Mouse (Mus musculus): Measurements from ENCODE around the gene Crocc. TPM values are rescaled to one million over a fixed set of nuclear protein-coding genes. Genes with fewer than 3 reads are reported as not detected.

The Crocc gene
- polyA plus RNA-seq, 1 experiment from 2014 or later: 14.3 TPM

GRCm38 (mm10) chr4:141059616-141060425 lies 529 bp downstream of the Crocc start:
- peak overlapping the region; percentile 62 for H3K4me3 ChIP-seq (ENCODE audit: low read depth, low read length)
- ATAC-seq (replicated peaks; ENCODE audit: low FRiP score): no peak
- no peak for DNase-seq (ENCODE audit: low spot score)
- no peaks in the 10 kb centered on the region for H3K9me3 ChIP-seq (ENCODE audit: control insufficient read depth, low read length)
- H3K4me2 ChIP-seq (ENCODE audit: low read depth, low read length, severe bottlenecking): peak overlapping the region; percentile 80
- no peaks in the 10 kb centered on the region for H3K27me3 ChIP-seq (ENCODE audit: control insufficient read depth, insufficient read depth, low read length)
- H3K9ac ChIP-seq (ENCODE audit: low read length): peak overlapping the region; percentile 82
- H3K4me1 ChIP-seq (replicated peaks; ENCODE audit: control insufficient read depth, insufficient read depth, low read length): 0 out of 2 replicates have a peak, but pooled peaks cover 4% of the 10 kb centered on the region
- no peaks in the 10 kb centered on the region for H3K36me3 ChIP-seq (ENCODE audit: control insufficient read depth, insufficient read depth, low read length)
- WGBS: 3% methylated on average over 32 of the region's 32 CpGs
- H3K27ac ChIP-seq (ENCODE audit: low read depth, low read length): peak overlapping the region; percentile 64

- H3K9ac ChIP-seq (ENCODE audit: low read length): no peak overlapping the region
- H3K27me3 ChIP-seq (ENCODE audit: control insufficient read depth, insufficient read depth, low read length): no peaks in the 10 kb centered on the region
- 83% methylated on average over 9 of the region's 9 CpGs for WGBS
- no peaks in the 10 kb centered on the region for H3K36me3 ChIP-seq (ENCODE audit: control insufficient read depth, insufficient read depth, low read length)
- ATAC-seq (replicated peaks; ENCODE audit: low FRiP score) (no peak), DNase-seq (ENCODE audit: low spot score) (peak; percentile 51)
- H3K4me1 ChIP-seq (replicated peaks; ENCODE audit: control insufficient read depth, insufficient read depth, low read length): peaks cover 9% of the 10 kb centered on the region
- no peak overlapping the region for H3K4me2 ChIP-seq (ENCODE audit: low read depth, low read length, severe bottlenecking)
- no peaks in the 10 kb centered on the region for H3K9me3 ChIP-seq (ENCODE audit: control insufficient read depth, low read length)
- no peak overlapping the region for H3K4me3 ChIP-seq (ENCODE audit: low read depth, low read length)
- no peak overlapping the region for H3K27ac ChIP-seq (ENCODE audit: low read depth, low read length)
Measured at GRCm38 (mm10) chr4:141058835-141059234, 1.5 kb downstream of the Crocc start.

GRCm38 (mm10) chr4:141056970-141057369 lies 3.4 kb downstream of the Crocc start:
- Histone ChIP-seq H3K36me3 (ENCODE audit: control insufficient read depth, insufficient read depth, low read length) (no peaks in the 10 kb centered on the region), H3K9ac (ENCODE audit: low read length) (no peak overlapping the region), H3K4me1 (replicated peaks; ENCODE audit: control insufficient read depth, insufficient read depth, low read length) (peaks cover 28% of the 10 kb centered on the region), H3K4me3 (ENCODE audit: low read depth, low read length) (no peak overlapping the region), H3K27me3 (ENCODE audit: control insufficient read depth, insufficient read depth, low read length) (no peaks in the 10 kb centered on the region), H3K9me3 (ENCODE audit: control insufficient read depth, low read length) (no peaks in the 10 kb centered on the region), H3K4me2 (ENCODE audit: low read depth, low read length, severe bottlenecking) (no peak overlapping the region), H3K27ac (ENCODE audit: low read depth, low read length) (no peak overlapping the region)
- no peak for DNase-seq (ENCODE audit: low spot score)
- 89% methylated on average over 10 of the region's 10 CpGs for WGBS
- no peak for ATAC-seq (replicated peaks; ENCODE audit: low FRiP score)

- Histone ChIP-seq H3K36me3 (ENCODE audit: control insufficient read depth, insufficient read depth, low read length) (no peaks in the 10 kb centered on the region), H3K4me2 (ENCODE audit: low read depth, low read length, severe bottlenecking) (peak overlapping the region; percentile 33), H3K27me3 (ENCODE audit: control insufficient read depth, insufficient read depth, low read length) (no peaks in the 10 kb centered on the region), H3K4me3 (ENCODE audit: low read depth, low read length) (0 out of 2 replicates have a peak overlapping the region, but pooled peaks have one; percentile 0), H3K9me3 (ENCODE audit: control insufficient read depth, low read length) (no peaks in the 10 kb centered on the region), H3K4me1 (replicated peaks; ENCODE audit: control insufficient read depth, insufficient read depth, low read length) (peaks cover 47% of the 10 kb centered on the region), H3K27ac (ENCODE audit: low read depth, low read length) (peak overlapping the region; percentile 79), H3K9ac (ENCODE audit: low read length) (peak overlapping the region; percentile 47)
- DNase-seq (ENCODE audit: low spot score) (peak; percentile 77), ATAC-seq (replicated peaks; ENCODE audit: low FRiP score) (peak; percentile 63)
- 6% methylated on average over 17 of the region's 17 CpGs for WGBS
Measured at GRCm38 (mm10) chr4:141053568-141054161, 6.7 kb downstream of the Crocc start.

GRCm38 (mm10) chr4:141053138-141053537 lies 7.2 kb downstream of the Crocc start:
- WGBS: 19% methylated on average over 8 of the region's 8 CpGs
- Histone ChIP-seq H3K4me2 (ENCODE audit: low read depth, low read length, severe bottlenecking) (peak overlapping the region; percentile 33; the same call in 1 of the 2 replicates), H3K4me1 (replicated peaks; ENCODE audit: control insufficient read depth, insufficient read depth, low read length) (peaks cover 52% of the 10 kb centered on the region), H3K9me3 (ENCODE audit: control insufficient read depth, low read length) (no peaks in the 10 kb centered on the region), H3K27me3 (ENCODE audit: control insufficient read depth, insufficient read depth, low read length) (no peaks in the 10 kb centered on the region), H3K27ac (ENCODE audit: low read depth, low read length) (peak overlapping the region; percentile 79), H3K4me3 (ENCODE audit: low read depth, low read length) (peak overlapping the region; percentile 10; the same call in 1 of the 2 replicates), H3K36me3 (ENCODE audit: control insufficient read depth, insufficient read depth, low read length) (no peaks in the 10 kb centered on the region), H3K9ac (ENCODE audit: low read length) (peak overlapping the region; percentile 47)
- no peak for ATAC-seq (replicated peaks; ENCODE audit: low FRiP score)
- DNase-seq (ENCODE audit: low spot score): no peak

GRCm38 (mm10) chr4:141052442-141052841 lies 7.9 kb downstream of the Crocc start:
- no peak overlapping the region for H3K4me3 ChIP-seq (ENCODE audit: low read depth, low read length)
- peak overlapping the region; percentile 79 for H3K27ac ChIP-seq (ENCODE audit: low read depth, low read length)
- no peaks in the 10 kb centered on the region for H3K27me3 ChIP-seq (ENCODE audit: control insufficient read depth, insufficient read depth, low read length)
- DNase-seq (ENCODE audit: low spot score): no peak
- H3K4me2 ChIP-seq (ENCODE audit: low read depth, low read length, severe bottlenecking): peak overlapping the region; percentile 0; the same call in 1 of the 2 replicates
- H3K4me1 ChIP-seq (replicated peaks; ENCODE audit: control insufficient read depth, insufficient read depth, low read length): peaks cover 52% of the 10 kb centered on the region
- no peaks in the 10 kb centered on the region for H3K36me3 ChIP-seq (ENCODE audit: control insufficient read depth, insufficient read depth, low read length)
- WGBS: 80% methylated on average over 12 of the region's 12 CpGs
- ATAC-seq (replicated peaks; ENCODE audit: low FRiP score): no peak
- peak overlapping the region; percentile 47; the same call in 1 of the 2 replicates for H3K9ac ChIP-seq (ENCODE audit: low read length)
- no peaks in the 10 kb centered on the region for H3K9me3 ChIP-seq (ENCODE audit: control insufficient read depth, low read length)

- 18% methylated on average over 4 of the region's 4 CpGs for WGBS
- H3K27ac ChIP-seq (ENCODE audit: low read depth, low read length): peak overlapping the region; percentile 97
- H3K4me2 ChIP-seq (ENCODE audit: low read depth, low read length, severe bottlenecking): peak overlapping the region; percentile 40
- DNase-seq (ENCODE audit: low spot score): peak; percentile 86
- H3K9ac ChIP-seq (ENCODE audit: low read length): peak overlapping the region; percentile 39
- H3K9me3 ChIP-seq (ENCODE audit: control insufficient read depth, low read length): no peaks in the 10 kb centered on the region
- no peaks in the 10 kb centered on the region for H3K27me3 ChIP-seq (ENCODE audit: control insufficient read depth, insufficient read depth, low read length)
- ATAC-seq (replicated peaks; ENCODE audit: low FRiP score): peak; percentile 68
- H3K4me3 ChIP-seq (ENCODE audit: low read depth, low read length): no peak overlapping the region; the same call in 1 of the 2 replicates
- H3K36me3 ChIP-seq (ENCODE audit: control insufficient read depth, insufficient read depth, low read length): no peaks in the 10 kb centered on the region
- peaks cover 54% of the 10 kb centered on the region for H3K4me1 ChIP-seq (replicated peaks; ENCODE audit: control insufficient read depth, insufficient read depth, low read length)
Measured at GRCm38 (mm10) chr4:141049476-141049835, 10.9 kb downstream of the Crocc start.

- peak overlapping the region; percentile 97 for H3K27ac ChIP-seq (ENCODE audit: low read depth, low read length)
- peak; percentile 19 for ATAC-seq (replicated peaks; ENCODE audit: low FRiP score)
- no peak overlapping the region; the same call in 1 of the 2 replicates for H3K4me3 ChIP-seq (ENCODE audit: low read depth, low read length)
- H3K36me3 ChIP-seq (ENCODE audit: control insufficient read depth, insufficient read depth, low read length): no peaks in the 10 kb centered on the region
- H3K27me3 ChIP-seq (ENCODE audit: control insufficient read depth, insufficient read depth, low read length): no peaks in the 10 kb centered on the region
- no peaks in the 10 kb centered on the region for H3K9me3 ChIP-seq (ENCODE audit: control insufficient read depth, low read length)
- peaks cover 50% of the 10 kb centered on the region for H3K4me1 ChIP-seq (replicated peaks; ENCODE audit: control insufficient read depth, insufficient read depth, low read length)
- whole genome bisulfite sequencing: 37% methylated on average over 17 of the region's 17 CpGs
- H3K9ac ChIP-seq (ENCODE audit: low read length): peak overlapping the region; percentile 39
- H3K4me2 ChIP-seq (ENCODE audit: low read depth, low read length, severe bottlenecking): peak overlapping the region; percentile 40
- DNase-seq (ENCODE audit: low spot score): no peak
Measured at GRCm38 (mm10) chr4:141048810-141049475, 11.4 kb downstream of the Crocc start.
